Mouse (Mus musculus): ENCODE results near the gene B230104I21Rik.

GRCm38 (mm10) chr4:154385208-154385607 is 49.3 kb downstream of the B230104I21Rik start:
- TF ChIP-seq POLR2A (IDR thresholded peaks at IDR 0.05; ENCODE audit: insufficient read length, low read depth) (no peak), USF1 (IDR thresholded peaks at IDR 0.05; ENCODE audit: low read depth) (no peak), MYOD1 (IDR thresholded peaks at IDR 0.05; ENCODE audit: control insufficient read depth in 1 of 3, insufficient read length in 2 of 3, low read depth in 2 of 3) (no peak), E2F4 (IDR thresholded peaks at IDR 0.05; ENCODE audit: insufficient read depth) (no peak), MYOG (IDR thresholded peaks at IDR 0.05; ENCODE audit: control insufficient read depth in 1 of 3, insufficient read depth in 1 of 3, insufficient read length in 2 of 3, low read depth in 2 of 3) (no peak), SRF (IDR thresholded peaks at IDR 0.05; ENCODE audit: control insufficient read depth, insufficient read length, low read depth) (no peak), MAX (IDR thresholded peaks at IDR 0.05; ENCODE audit: low read depth) (no peak), TCF12 (IDR thresholded peaks at IDR 0.05; ENCODE audit: insufficient read depth, poor library complexity, severe bottlenecking) (no peak), CEBPB (IDR thresholded peaks at IDR 0.05; ENCODE audit: insufficient read depth, poor library complexity, severe bottlenecking) (no peak), REST (IDR thresholded peaks at IDR 0.05; ENCODE audit: insufficient read depth, insufficient read length) (no peak), TCF3 (IDR thresholded peaks at IDR 0.05; ENCODE audit: insufficient read length, low read depth) (no peak)
